Mouse (Mus musculus) adrenal gland (tissue): Measurements from ENCODE around the gene Acads.
"Not testable (repeated sequence)": the region's sequence is repeated elsewhere in the genome, so short reads cannot be mapped to it uniquely, and the experiment has no call there.

Experiments used
- intact Hi-C: fragments of 180-260 bp; cut with DNase I; formaldehyde crosslinking; loops from one replicate; pipeline ENCODE4 v1.15.1; 2025

The Acads gene

GRCm38 (mm10) chr5:115150991-115151390 lies 31.8 kb upstream of the Acads start:
- intact Hi-C loops: no loop called here

- intact Hi-C loops: no loop called here
Measured at GRCm38 (mm10) chr5:115149675-115150459, 30.7 kb upstream of the Acads start.

- intact Hi-C loops: not testable (repeated sequence)
Measured at GRCm38 (mm10) chr5:115148872-115149271, 29.7 kb upstream of the Acads start.

- intact Hi-C loops: no loop called here
Measured at GRCm38 (mm10) chr5:115148378-115148777, 29.2 kb upstream of the Acads start.

- intact Hi-C loops: no loop called here
Measured at GRCm38 (mm10) chr5:115147388-115147787, 28.2 kb upstream of the Acads start.

DNA sequence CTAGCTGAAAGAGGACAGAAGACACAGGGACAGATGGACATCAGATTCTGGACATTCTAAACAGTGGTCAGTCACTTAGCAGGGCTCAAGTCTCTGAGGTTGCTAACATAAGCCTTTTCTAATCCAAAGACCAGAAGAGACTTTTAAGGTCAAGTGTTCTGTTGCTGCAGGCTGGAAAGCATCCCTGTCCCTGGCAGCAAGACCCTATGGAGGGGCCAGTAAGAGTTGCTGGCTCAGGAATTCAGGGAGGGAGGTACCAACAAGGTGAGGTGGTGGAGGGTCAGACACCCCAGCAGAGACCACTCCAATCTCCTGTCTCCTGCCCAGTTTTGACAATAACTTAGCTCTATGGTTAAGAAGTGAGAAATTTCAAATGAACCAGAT lies 27.6 kb upstream of the Acads start:
- intact Hi-C loops: no loop called here

- intact Hi-C loops: no loop called here
Measured at GRCm38 (mm10) chr5:115145976-115146746, 27.0 kb upstream of the Acads start.

- intact Hi-C loops: no loop called here
Measured at GRCm38 (mm10) chr5:115145253-115145968, 26.3 kb upstream of the Acads start.

GRCm38 (mm10) chr5:115144471-115144870 lies 25.3 kb upstream of the Acads start:
- intact Hi-C loops: no loop called here

DNA sequence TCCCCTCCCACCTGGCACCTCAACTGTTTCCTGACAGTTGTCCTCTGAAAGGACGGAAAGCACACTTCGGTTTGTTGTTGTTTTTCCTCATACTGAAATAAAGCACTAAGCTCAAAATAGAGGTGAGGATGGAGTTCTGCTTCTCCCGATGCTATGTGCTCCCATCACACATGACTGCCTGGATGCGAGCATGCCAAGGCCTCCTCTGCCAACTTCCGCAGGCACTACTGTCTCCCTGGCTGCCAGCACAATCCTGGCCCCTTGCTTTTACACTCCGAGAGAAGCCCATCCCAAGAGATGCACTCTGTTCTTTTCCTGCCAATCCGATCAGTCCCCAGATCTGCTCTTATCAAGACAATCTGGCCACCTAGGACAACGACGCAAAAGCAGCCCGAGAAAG lies 24.4 kb upstream of the Acads start:
- intact Hi-C loops: no loop called here

DNA sequence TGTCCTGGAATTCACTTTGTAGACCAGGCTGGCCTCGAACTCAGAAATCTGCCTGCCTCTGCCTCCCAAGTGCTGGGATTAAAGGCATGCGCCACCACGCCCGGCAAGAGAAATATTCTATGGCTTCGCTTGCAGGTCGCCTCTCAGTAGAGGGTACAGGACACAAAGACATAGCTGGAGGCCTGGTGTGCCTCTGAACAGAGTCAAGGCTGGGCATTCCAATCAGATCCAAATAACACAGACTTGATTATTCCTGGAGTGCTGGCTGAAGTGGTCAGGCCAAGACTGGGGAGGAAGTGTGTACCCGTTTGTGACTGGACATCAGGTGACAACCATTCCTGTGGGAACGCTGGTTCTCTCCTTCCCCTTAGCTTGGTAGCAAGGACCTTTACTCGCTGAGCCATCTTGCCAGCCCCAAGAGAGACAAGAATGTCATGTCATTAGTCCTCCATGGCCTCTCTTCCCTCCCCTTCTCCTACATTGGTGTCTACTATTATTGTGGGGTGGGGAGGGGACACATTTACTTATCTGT lies 23.1 kb upstream of the Acads start:
- intact Hi-C loops: no loop called here

DNA sequence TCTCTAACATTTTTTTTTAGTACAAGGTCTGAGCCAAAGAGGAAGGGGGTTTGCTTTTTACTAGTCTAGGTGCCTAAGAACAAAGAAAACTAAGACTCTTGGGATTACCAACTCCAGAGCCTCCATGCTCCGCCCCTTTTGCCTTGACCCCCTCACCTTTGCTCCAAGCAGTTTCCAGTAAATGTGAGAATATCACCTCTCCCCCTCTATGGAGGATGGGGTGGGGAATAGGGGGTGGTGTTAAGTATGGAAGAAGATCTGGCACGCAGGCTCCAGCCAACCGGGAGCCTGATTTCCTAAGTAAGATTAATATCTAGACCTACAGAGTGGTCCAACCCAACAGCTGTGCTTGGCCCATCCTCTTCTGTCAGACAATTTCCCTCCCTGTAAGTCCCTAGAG lies 21.6 kb upstream of the Acads start:
- intact Hi-C loops: no loop called here

DNA sequence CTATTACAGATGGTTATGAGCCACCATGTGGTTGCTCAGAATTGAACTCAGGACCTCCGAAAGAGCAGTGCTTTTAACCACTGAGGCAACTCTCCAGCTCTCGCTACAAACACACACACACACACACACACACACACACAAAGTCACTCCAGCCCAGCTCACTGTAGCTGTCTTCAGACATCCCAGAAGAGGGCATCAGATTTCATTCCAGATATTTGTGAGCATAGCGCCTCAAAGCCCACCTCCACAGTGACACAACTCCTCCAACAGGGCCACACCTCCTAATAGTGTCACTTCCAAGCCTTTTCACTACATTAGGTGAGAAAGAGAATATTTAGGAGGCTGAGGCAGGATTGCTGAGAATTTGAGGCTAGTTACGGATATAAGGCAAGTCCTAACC lies 20.0 kb upstream of the Acads start:
- intact Hi-C loops: no loop called here

DNA sequence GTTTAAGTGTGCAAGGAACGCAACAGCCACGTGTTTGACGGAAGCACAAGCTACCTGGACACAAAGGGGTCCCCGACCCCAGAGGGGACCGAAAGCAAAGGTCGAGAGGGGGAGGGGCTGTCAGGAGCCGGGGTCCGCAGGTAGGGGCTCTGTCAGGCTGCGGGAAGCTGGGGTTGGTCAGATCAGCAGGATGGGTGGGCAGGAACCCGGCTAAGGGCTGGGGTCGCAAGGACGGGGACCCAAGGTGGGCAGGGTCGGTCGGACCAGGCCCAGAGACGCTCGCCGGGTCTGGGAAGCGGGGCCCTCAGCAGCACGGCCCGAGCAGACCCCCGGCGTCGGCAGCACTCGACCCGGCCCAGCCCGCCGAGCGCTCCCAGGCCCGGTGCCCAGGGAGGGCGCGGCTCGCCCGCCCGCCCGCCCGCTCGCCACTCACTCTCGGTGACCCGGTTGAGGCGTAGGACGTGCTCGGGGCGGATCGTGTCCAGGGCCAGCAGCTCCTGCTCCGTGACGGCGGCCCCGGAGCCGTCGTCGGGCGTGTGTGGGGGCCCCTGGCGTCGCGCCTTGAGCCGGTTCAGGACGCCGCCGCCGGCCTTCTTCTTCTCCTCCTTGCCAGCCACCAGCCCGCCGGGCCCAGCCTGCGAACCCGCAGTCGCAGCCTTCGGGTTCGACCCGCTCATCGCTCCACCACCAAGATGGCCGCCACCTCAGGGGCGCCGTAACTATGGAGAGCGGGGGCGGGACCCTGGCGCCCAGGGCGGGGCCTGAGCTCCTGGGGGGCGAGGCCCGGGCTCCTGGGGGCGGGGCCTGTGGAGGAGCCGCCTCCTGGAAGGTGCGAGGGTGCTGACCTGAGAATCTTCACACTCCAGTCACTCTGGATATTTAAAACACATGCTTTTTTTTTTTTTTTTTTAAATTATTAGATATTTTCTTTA lies 15.4 kb upstream of the Acads start, which contains the start of gene Unc119b:
Gene Unc119b, minus strand, starts transcription at position 742 of the 932 bp plus-strand sequence.
- intact Hi-C loops: no loop called here

- intact Hi-C loops: no loop called here
Measured at GRCm38 (mm10) chr5:115133358-115134066, 14.4 kb upstream of the Acads start.

- intact Hi-C loops: no loop called here
Measured at GRCm38 (mm10) chr5:115132465-115132864, 13.3 kb upstream of the Acads start.

DNA sequence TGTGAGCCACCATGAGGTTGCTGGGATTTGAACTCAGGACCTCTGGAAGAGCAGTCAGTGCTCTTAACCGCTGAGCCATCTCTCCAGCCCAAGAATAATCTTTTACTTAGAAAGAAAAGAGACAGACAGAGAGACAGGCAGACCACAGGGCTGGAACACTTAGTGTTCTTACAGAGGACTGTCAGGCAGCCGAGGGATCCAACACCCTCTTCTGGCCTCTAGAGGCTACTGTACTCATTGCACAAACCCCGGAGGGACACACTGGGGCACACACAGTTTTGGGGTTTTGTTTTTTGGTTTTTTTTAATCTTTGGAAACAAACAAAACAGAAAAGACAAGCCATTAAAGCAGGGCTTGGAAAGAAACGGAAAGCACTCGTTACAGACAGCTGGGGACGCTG lies 10.2 kb upstream of the Acads start:
- intact Hi-C loops: loop anchor here (5.0 kb wide), 2 partner anchors 33 to 103 kb away; no protein-coding TSS in a partner anchor

- intact Hi-C loops: loop anchor here (5.0 kb wide), 2 partner anchors 35 to 105 kb away; no protein-coding TSS in a partner anchor
Measured at GRCm38 (mm10) chr5:115127421-115128179, 8.5 kb upstream of the Acads start.
